Mouse (Mus musculus): ENCODE data around the gene Epn1. TPM values are rescaled to one million over a fixed set of nuclear protein-coding genes. Genes with fewer than 3 reads are reported as not detected.

Epn1 gene
- polyA plus RNA-seq, 1 experiment = 483 TPM

DNA sequence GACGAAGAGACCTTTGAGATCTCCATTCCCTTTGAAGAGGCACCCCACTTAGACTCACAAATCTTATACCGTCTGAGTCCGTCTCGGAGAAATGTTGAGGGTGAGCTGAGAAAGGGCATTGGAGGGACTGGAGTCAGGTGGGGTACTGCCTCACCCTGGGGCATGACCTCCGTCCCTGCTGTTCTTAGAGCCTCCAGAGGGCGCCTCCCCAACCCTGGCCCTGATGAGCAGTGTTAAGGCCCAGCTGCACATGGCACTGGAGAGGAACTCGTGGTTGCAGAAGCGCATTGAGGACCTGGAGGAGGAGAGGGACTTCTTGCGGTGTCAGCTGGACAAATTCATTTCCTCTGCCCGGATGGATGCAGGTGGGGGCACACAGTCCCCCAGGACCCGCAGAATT is 22.2 kb upstream of the Epn1 start:
- TF ChIP-seq CTCF (IDR thresholded peaks at IDR 0.05; ENCODE audit: extremely low read depth, insufficient read length, insufficient replicate concordance, low read depth, low read length) (no peak), POLR2A (IDR thresholded peaks at IDR 0.05; ENCODE audit: low read depth, low read length) (no peak)
- Histone ChIP-seq H3K4me3 (ENCODE audit: low read depth, low read length) (no peak overlapping the region), H3K4me1 (ENCODE audit: control insufficient read depth, insufficient read depth, insufficient read length, low read length) (peaks cover 9% of the 10 kb centered on the region), H3K27ac (ENCODE audit: insufficient read depth, low read depth, low read length) (no peak overlapping the region), H3K27me3 (ENCODE audit: control insufficient read depth, insufficient read depth, low read length) (peaks cover 42% of the 10 kb centered on the region), H3K36me3 (ENCODE audit: control insufficient read depth, insufficient read depth, low read length) (no peaks in the 10 kb centered on the region)
- WGBS = 45% methylated on average over 11 of the region's 11 CpGs

DNA sequence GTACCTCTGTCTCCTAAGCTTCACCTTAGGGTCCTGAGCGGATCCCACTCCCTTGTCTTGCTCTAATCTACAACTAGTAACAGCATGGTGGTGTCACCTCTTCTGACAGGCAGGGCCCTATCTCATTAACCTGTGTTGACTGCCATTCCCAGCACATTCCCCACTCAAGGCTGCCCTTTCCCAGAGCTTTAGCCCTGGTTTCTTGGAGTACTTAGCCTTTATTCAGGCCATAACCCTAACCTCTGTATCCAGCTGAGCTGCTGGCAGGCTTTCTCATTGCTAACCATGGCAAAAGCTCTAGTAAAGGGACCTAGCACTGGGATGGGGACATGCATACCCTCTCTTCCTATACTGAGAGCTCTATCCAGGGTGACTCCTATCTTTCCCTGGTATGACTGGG is 21.4 kb upstream of the Epn1 start:
- Histone ChIP-seq H3K27me3 (ENCODE audit: control insufficient read depth, insufficient read depth, low read length) (peaks cover 34% of the 10 kb centered on the region), H3K4me3 (ENCODE audit: low read depth, low read length) (no peak overlapping the region), H3K27ac (ENCODE audit: insufficient read depth, low read depth, low read length) (no peak overlapping the region), H3K4me1 (ENCODE audit: control insufficient read depth, insufficient read depth, insufficient read length, low read length) (peaks cover 7% of the 10 kb centered on the region; the same call in 1 of the 2 replicates), H3K36me3 (ENCODE audit: control insufficient read depth, insufficient read depth, low read length) (no peaks in the 10 kb centered on the region)
- 100% methylated on average over 1 of the region's 1 CpGs for WGBS
- no peak for TF ChIP-seq POLR2A (IDR thresholded peaks at IDR 0.05; ENCODE audit: low read depth, low read length)
- TF ChIP-seq CTCF (IDR thresholded peaks at IDR 0.05; ENCODE audit: extremely low read depth, insufficient read length, insufficient replicate concordance, low read depth, low read length) = no peak

DNA sequence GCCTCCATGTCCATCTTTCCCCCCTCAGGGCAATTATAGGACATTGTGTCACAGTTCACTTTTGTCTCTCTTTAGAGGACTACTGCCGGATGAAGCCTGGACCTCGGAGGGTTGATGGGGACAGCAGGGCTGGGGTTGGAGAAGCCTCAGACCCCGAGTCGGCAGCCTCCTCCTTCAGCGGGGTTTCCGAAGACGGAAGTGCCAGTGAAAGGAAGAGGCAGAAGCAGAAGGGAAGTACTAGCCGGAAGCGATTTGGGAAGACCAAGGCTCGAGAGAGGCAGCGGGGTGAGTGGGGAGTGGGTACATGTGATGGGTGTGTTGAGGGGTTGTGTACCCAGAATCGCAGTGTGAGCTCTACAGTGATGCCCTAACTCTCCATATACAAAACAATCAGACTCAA is 20.6 kb upstream of the Epn1 start:
- peaks cover 9% of the 10 kb centered on the region for H3K4me1 ChIP-seq (ENCODE audit: control insufficient read depth, insufficient read depth, insufficient read length, low read length)
- TF ChIP-seq CTCF (IDR thresholded peaks at IDR 0.05; ENCODE audit: extremely low read depth, insufficient read length, insufficient replicate concordance, low read depth, low read length) (no peak), POLR2A (IDR thresholded peaks at IDR 0.05; ENCODE audit: low read depth, low read length) (no peak)
- H3K27me3 ChIP-seq (ENCODE audit: control insufficient read depth, insufficient read depth, low read length) = peaks cover 26% of the 10 kb centered on the region
- H3K4me3 ChIP-seq (ENCODE audit: low read depth, low read length) = no peak overlapping the region
- 92% methylated on average over 12 of the region's 12 CpGs for WGBS
- no peak overlapping the region for H3K27ac ChIP-seq (ENCODE audit: insufficient read depth, low read depth, low read length)
- no peaks in the 10 kb centered on the region for H3K36me3 ChIP-seq (ENCODE audit: control insufficient read depth, insufficient read depth, low read length)

DNA sequence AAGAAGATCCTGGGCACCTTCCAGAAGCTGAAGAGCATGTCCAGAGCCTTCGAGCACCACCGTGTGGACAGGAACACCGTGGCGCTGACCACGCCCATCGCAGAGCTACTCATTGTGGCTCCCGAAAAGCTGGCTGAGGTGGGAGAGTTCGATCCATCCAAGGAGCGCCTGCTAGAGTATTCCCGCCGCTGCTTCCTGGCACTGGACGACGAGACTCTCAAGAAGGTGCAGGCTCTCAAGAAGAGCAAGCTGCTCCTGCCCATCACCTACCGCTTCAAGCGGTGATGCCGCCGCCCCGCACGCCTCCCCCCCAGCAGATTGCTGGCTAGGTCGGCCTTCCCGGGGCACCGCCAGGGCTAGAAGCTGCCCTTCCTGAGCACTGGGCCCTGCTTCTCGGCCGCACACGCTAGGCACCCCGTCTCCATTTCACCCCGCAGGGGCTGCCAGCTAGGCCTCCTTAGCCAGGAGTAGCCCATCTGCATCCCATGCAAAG is 19.8 kb upstream of the Epn1 start:
- Histone ChIP-seq H3K27ac (ENCODE audit: insufficient read depth, low read depth, low read length) (peak overlapping the region; percentile 87; the same call in 1 of the 2 replicates), H3K36me3 (ENCODE audit: control insufficient read depth, insufficient read depth, low read length) (no peaks in the 10 kb centered on the region), H3K4me3 (ENCODE audit: low read depth, low read length) (peak overlapping the region; percentile 90), H3K27me3 (ENCODE audit: control insufficient read depth, insufficient read depth, low read length) (peaks cover 19% of the 10 kb centered on the region), H3K4me1 (ENCODE audit: control insufficient read depth, insufficient read depth, insufficient read length, low read length) (peaks cover 9% of the 10 kb centered on the region)
- peak; percentile 72 for TF ChIP-seq CTCF (IDR thresholded peaks at IDR 0.05; ENCODE audit: extremely low read depth, insufficient read length, insufficient replicate concordance, low read depth, low read length)
- TF ChIP-seq POLR2A (IDR thresholded peaks at IDR 0.05; ENCODE audit: low read depth, low read length) = no peak
- under 1% methylated on average over 27 of the region's 27 CpGs for WGBS

DNA sequence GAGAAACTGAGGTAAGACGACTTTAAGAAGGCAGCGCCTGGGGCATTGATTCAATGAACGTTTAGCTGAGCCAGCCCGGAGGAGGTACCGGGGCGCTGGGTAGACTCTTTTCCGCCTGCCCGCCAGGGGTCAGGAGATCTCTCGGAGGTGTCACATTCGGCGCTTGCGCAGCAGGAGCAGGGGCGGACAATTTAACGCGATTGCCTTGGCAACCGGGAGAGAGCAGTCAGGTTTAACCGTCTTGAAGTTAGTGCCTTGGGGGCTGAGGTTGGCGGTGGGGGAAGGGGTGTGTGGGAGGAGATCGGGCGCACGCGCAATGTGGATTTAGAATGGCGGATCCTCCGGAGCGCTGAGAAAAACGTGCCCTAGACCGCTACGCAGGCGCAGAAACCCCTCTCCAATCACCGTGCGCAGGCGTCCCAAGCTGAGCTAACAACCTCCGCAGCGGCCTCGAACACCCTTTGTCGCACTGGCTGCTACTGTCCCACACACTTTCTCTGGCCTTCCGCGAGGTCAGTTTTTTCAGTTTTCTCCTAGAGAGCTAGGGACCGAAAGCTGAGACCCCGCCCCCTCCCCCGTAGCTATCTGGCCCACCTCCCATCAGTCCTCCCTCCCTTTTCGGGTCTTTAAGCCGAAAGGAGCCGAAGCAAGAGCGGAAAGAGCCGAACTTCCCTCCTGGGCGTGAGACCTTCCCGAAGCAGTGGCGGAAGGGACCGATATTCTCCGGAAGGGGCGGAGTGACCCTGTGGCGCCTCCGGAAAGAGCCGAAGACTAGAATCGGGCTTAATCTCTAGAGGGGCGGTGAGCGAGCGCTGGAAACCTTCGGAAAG is 18.9 kb upstream of the Epn1 start:
- peaks cover 13% of the 10 kb centered on the region for H3K27me3 ChIP-seq (ENCODE audit: control insufficient read depth, insufficient read depth, low read length)
- peak overlapping the region; percentile 100 for H3K27ac ChIP-seq (ENCODE audit: insufficient read depth, low read depth, low read length)
- H3K36me3 ChIP-seq (ENCODE audit: control insufficient read depth, insufficient read depth, low read length) = peaks cover 3% of the 10 kb centered on the region; the same call in 1 of the 2 replicates
- under 1% methylated on average over 60 of the region's 60 CpGs for WGBS
- peaks cover 9% of the 10 kb centered on the region for H3K4me1 ChIP-seq (ENCODE audit: control insufficient read depth, insufficient read depth, insufficient read length, low read length)
- TF ChIP-seq POLR2A (IDR thresholded peaks at IDR 0.05; ENCODE audit: low read depth, low read length) (no peak; the same call in 1 of the 2 replicates), CTCF (IDR thresholded peaks at IDR 0.05; ENCODE audit: extremely low read depth, insufficient read length, insufficient replicate concordance, low read depth, low read length) (peak; percentile 68; the same call in 1 of the 2 replicates)
- H3K4me3 ChIP-seq (ENCODE audit: low read depth, low read length) = peak overlapping the region; percentile 90

DNA sequence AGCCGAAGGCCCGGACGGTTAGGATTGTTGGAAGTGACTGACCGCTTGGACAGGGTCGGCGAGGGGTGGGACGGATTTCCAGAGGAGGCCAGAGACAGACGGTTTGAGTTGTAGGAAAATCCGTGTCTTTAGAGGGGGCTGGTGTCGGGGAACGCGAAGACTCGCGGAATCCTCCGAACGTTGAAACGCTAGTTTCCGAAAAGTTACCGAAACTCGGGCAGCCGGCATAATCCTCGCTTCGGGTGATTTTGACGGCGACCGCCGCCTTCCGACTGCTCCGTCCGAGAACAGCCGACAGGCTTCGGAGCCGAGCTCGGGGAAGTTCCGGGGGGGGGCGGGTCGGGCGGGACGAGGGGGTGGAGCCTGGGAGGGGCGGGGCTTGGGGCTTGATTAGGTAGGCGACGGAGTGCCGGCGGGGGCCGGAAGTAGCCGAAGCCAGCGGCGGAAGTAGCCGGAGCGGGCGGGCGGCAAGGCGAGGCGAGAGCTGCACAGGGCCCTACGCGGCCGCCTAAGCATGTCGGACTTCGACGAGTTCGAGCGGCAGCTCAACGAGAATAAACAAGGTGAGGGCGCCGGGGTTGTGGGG is 18.2 kb upstream of the Epn1 start, which contains the start of gene U2af2:
Gene U2af2, plus strand, starts transcription at position 370 of the 586 bp plus-strand sequence.
- Histone ChIP-seq H3K27me3 (ENCODE audit: control insufficient read depth, insufficient read depth, low read length) (peaks cover 6% of the 10 kb centered on the region), H3K4me1 (ENCODE audit: control insufficient read depth, insufficient read depth, insufficient read length, low read length) (peaks cover 9% of the 10 kb centered on the region), H3K27ac (ENCODE audit: insufficient read depth, low read depth, low read length) (peak within 1 kb of the TSS; percentile 100), H3K36me3 (ENCODE audit: control insufficient read depth, insufficient read depth, low read length) (peaks cover 8% of the 10 kb centered on the region), H3K4me3 (ENCODE audit: low read depth, low read length) (peak within 1 kb of the TSS; percentile 90)
- under 1% methylated on average over 63 of the region's 65 CpGs for WGBS
- peak; percentile 64; the same call in 1 of the 2 replicates for TF ChIP-seq POLR2A (IDR thresholded peaks at IDR 0.05; ENCODE audit: low read depth, low read length)
- 0 out of 2 replicates have a peak, but pooled peaks have one; percentile 7 for TF ChIP-seq CTCF (IDR thresholded peaks at IDR 0.05; ENCODE audit: extremely low read depth, insufficient read length, insufficient replicate concordance, low read depth, low read length)
